Mouse (Mus musculus) thymus, adult 2 months (tissue): ENCODE data around the gene Spata13. TPM values are rescaled to one million over a fixed set of nuclear protein-coding genes. Genes with fewer than 3 reads are reported as not detected.

Source experiments
- DNase-seq: peaks from one replicate; pipeline ENCODE4 v3.0.0; 2021
- H3K27ac ChIP-seq: fragments of 200-500 bp; 2 replicates; pipeline ENCODE4 v1.5.1; 2012; ENCODE audit warnings: low read length, control low read depth; ENCODE audit not compliant: control insufficient read depth, insufficient read depth
- H3K27me3 ChIP-seq: fragments of 200-500 bp; 2 replicates; pipeline ENCODE4 v1.6.1; 2012; ENCODE audit warnings: mild to moderate bottlenecking, low read length, moderate library complexity, mixed read lengths; ENCODE audit not compliant: control insufficient read depth, insufficient read depth
- H3K36me3 ChIP-seq: fragments of 200-500 bp; 2 replicates; pipeline ENCODE4 v1.6.1; 2012; ENCODE audit warnings: mild to moderate bottlenecking, low read length, moderate library complexity; ENCODE audit not compliant: control insufficient read depth, insufficient read depth
- H3K4me1 ChIP-seq: fragments of 200-500 bp; replicated peaks from 2 replicates; pipeline ENCODE4 v1.6.1; 2012; ENCODE audit warnings: low read length; ENCODE audit not compliant: control insufficient read depth, insufficient read depth
- H3K4me3 ChIP-seq: fragments of 200-500 bp; 2 replicates; pipeline ENCODE4 v1.5.1; 2012; ENCODE audit warnings: mild to moderate bottlenecking, low read length, control low read depth, moderate library complexity; ENCODE audit not compliant: control insufficient read depth, insufficient read depth
- CTCF ChIP-seq: fragments of 200-500 bp; IDR thresholded peaks from 2 replicates; pipeline ENCODE4 v1.5.1; 2012; ENCODE audit warnings: mild to moderate bottlenecking, control low read depth, low read length, moderate library complexity, borderline replicate concordance; ENCODE audit not compliant: control insufficient read depth, poor library complexity, insufficient read depth; ENCODE audit errors: extremely low read depth
- POLR2A ChIP-seq: fragments of 200-500 bp; IDR thresholded peaks from 2 replicates; pipeline ENCODE4 v1.6.1; 2012; ENCODE audit warnings: mild to moderate bottlenecking, low read length, control low read depth, moderate library complexity; ENCODE audit not compliant: control insufficient read depth, poor library complexity, insufficient read depth; ENCODE audit errors: extremely low read depth
- WGBS: fragments of 180-500 bp; shearing (Covaris S2); methylation state at CpG from one replicate; pipeline ENCODE4 v1.1.7; 2018; 5-methylcytosine and 5-hydroxymethylcytosine counted together
- polyA plus RNA-seq: library from polyadenylated mRNA; depleted of rRNA; stranded (reverse); fragments of >200 nt; gene quantifications from 2 replicates; pipeline ENCODE4 v1.2.3, GENCODE M21; 2012

Spata13 gene
- polyA plus RNA-seq, 1 experiment = 80.6 TPM

GRCm38 (mm10) chr14:60647885-60648284 lies 14.1 kb downstream of the Spata13 start:
- Histone ChIP-seq H3K27me3 (no peaks in the 10 kb centered on the region), H3K4me1 (no peaks in the 10 kb centered on the region), H3K27ac (no peak overlapping the region), H3K4me3 (no peak overlapping the region), H3K36me3 (no peaks in the 10 kb centered on the region)
- TF ChIP-seq CTCF = no peak
- no peak for TF ChIP-seq POLR2A
- 97% methylated on average over 7 of the region's 7 CpGs for WGBS
- no peak for DNase-seq

GRCm38 (mm10) chr14:60648956-60649355 lies 15.2 kb downstream of the Spata13 start:
- no peak overlapping the region for H3K4me3 ChIP-seq
- TF ChIP-seq POLR2A = no peak
- no peak for TF ChIP-seq CTCF
- no peak overlapping the region for H3K27ac ChIP-seq
- H3K27me3 ChIP-seq = no peaks in the 10 kb centered on the region
- no peaks in the 10 kb centered on the region for H3K36me3 ChIP-seq
- no peaks in the 10 kb centered on the region for H3K4me1 ChIP-seq
- DNase-seq = no peak
- 91% methylated on average over 1 of the region's 1 CpGs for WGBS

- 90% methylated on average over 4 of the region's 4 CpGs for WGBS
- no peak for TF ChIP-seq POLR2A
- TF ChIP-seq CTCF = no peak
- H3K4me1 ChIP-seq = no peaks in the 10 kb centered on the region
- no peak overlapping the region for H3K4me3 ChIP-seq
- no peaks in the 10 kb centered on the region for H3K36me3 ChIP-seq
- DNase-seq = no peak
- no peak overlapping the region for H3K27ac ChIP-seq
- H3K27me3 ChIP-seq = no peaks in the 10 kb centered on the region
These were observed 19.4 kb downstream of the Spata13 start for GRCm38 (mm10) chr14:60653184-60653583.

GRCm38 (mm10) chr14:60653977-60654376 lies 20.2 kb downstream of the Spata13 start:
- no peaks in the 10 kb centered on the region for H3K4me1 ChIP-seq
- no peak for TF ChIP-seq POLR2A
- no peak for TF ChIP-seq CTCF
- no peak overlapping the region for H3K27ac ChIP-seq
- H3K27me3 ChIP-seq = no peaks in the 10 kb centered on the region
- WGBS = 95% methylated on average over 5 of the region's 5 CpGs
- DNase-seq = no peak
- H3K4me3 ChIP-seq = no peak overlapping the region
- no peaks in the 10 kb centered on the region for H3K36me3 ChIP-seq

- Histone ChIP-seq H3K4me1 (no peaks in the 10 kb centered on the region), H3K4me3 (no peak overlapping the region), H3K27me3 (no peaks in the 10 kb centered on the region), H3K27ac (no peak overlapping the region), H3K36me3 (no peaks in the 10 kb centered on the region)
- no peak for TF ChIP-seq POLR2A
- no peak for TF ChIP-seq CTCF
- no peak for DNase-seq
- 94% methylated on average over 11 of the region's 11 CpGs for WGBS
These were observed 20.9 kb downstream of the Spata13 start for GRCm38 (mm10) chr14:60654708-60655107.

GRCm38 (mm10) chr14:60655941-60656700 lies 22.3 kb downstream of the Spata13 start:
- Histone ChIP-seq H3K4me3 (no peak overlapping the region), H3K36me3 (no peaks in the 10 kb centered on the region), H3K27ac (no peak overlapping the region), H3K27me3 (no peaks in the 10 kb centered on the region), H3K4me1 (no peaks in the 10 kb centered on the region)
- WGBS = 93% methylated on average over 15 of the region's 15 CpGs
- DNase-seq = no peak
- TF ChIP-seq POLR2A (no peak), CTCF (no peak)

- WGBS = 95% methylated on average over 11 of the region's 11 CpGs
- no peak overlapping the region for H3K27ac ChIP-seq
- no peak for DNase-seq
These were observed 22.9 kb downstream of the Spata13 start for GRCm38 (mm10) chr14:60656701-60657085.

GRCm38 (mm10) chr14:60657891-60658290 lies 24.1 kb downstream of the Spata13 start:
- H3K36me3 ChIP-seq = no peaks in the 10 kb centered on the region
- TF ChIP-seq POLR2A (no peak), CTCF (no peak)
- no peaks in the 10 kb centered on the region for H3K27me3 ChIP-seq
- no peak for DNase-seq
- H3K4me1 ChIP-seq = no peaks in the 10 kb centered on the region
- H3K27ac ChIP-seq = no peak overlapping the region
- no peak overlapping the region for H3K4me3 ChIP-seq
- WGBS = 82% methylated on average over 2 of the region's 2 CpGs

More at GRCm38 (mm10) chr14:60656701-60657085, 22.9 kb downstream of the Spata13 start:
- TF ChIP-seq CTCF = no peak
- no peak for TF ChIP-seq POLR2A
- H3K4me1 ChIP-seq = no peaks in the 10 kb centered on the region
- H3K27me3 ChIP-seq = no peaks in the 10 kb centered on the region
- H3K36me3 ChIP-seq = no peaks in the 10 kb centered on the region
- H3K4me3 ChIP-seq = no peak overlapping the region
